Mouse (Mus musculus): ENCODE results near the gene Celf3.

- TF ChIP-seq MAFK (IDR thresholded peaks at IDR 0.05; ENCODE audit: borderline replicate concordance, low read depth, low read length) (no peak), RCOR1 (IDR thresholded peaks at IDR 0.05; ENCODE audit: low read depth, low read length) (no peak), CTCF (IDR thresholded peaks at IDR 0.05 in 2 of 3, conservative IDR thresholded peaks at IDR 0.05 in 1 of 3; ENCODE audit: control insufficient read depth in 1 of 3, insufficient read depth in 1 of 3, low read depth in 2 of 3, low read length in 3 of 3, poor library complexity in 1 of 3, severe bottlenecking in 1 of 3) (peak; percentile 53 to 54 (median 54)), EP300 (IDR thresholded peaks at IDR 0.05; ENCODE audit: low read depth in 1 of 2, low read length in 2 of 2) (no peak), POLR2A (IDR thresholded peaks at IDR 0.05; ENCODE audit: control insufficient read depth in 1 of 2, insufficient read depth in 1 of 2, low read depth in 1 of 2, low read length in 2 of 2, poor library complexity in 1 of 2) (no peak), CHD1 (IDR thresholded peaks at IDR 0.05; ENCODE audit: low read depth, low read length) (no peak), ZC3H11A (IDR thresholded peaks at IDR 0.05; ENCODE audit: low read depth, low read length) (peak; percentile 52), SMC3 (IDR thresholded peaks at IDR 0.05; ENCODE audit: low read depth, low read length) (peak; percentile 66), TCF12 (IDR thresholded peaks at IDR 0.05; ENCODE audit: low read depth, low read length) (no peak), ETS1 (IDR thresholded peaks at IDR 0.05; ENCODE audit: low read depth, low read length) (no peak), ZNF384 (IDR thresholded peaks at IDR 0.05; ENCODE audit: low read depth, low read length) (no peak)
Observed at GRCm38 (mm10) chr3:94506664-94507063, 28.6 kb downstream of the Celf3 start.

Data from MEL (cell line).